Mouse (Mus musculus): ENCODE measurements at regions not wholly inside any gene's neighbourhood (a gene's known extent, or its start where the extent isn't known, plus 50 kb on each side); places are given as distances from the start of the nearest gene placed in this dataset.

GRCm38 (mm10) chr19:26973773-26974548 lies 88.3 kb downstream of the Gm815 start:
- Histone ChIP-seq H3K27me3 (ENCODE audit: insufficient read depth, low read length) (no peaks in the 10 kb centered on the region), H3K36me3 (ENCODE audit: insufficient read depth, low read length) (no peaks in the 10 kb centered on the region), H3K4me3 (replicated peaks; ENCODE audit: low read length) (no peak overlapping the region), H3K9me3 (ENCODE audit: low read length) (peaks cover 15% of the 10 kb centered on the region), H3K4me1 (replicated peaks; ENCODE audit: low read depth, low read length) (peaks cover 8% of the 10 kb centered on the region)
- TF ChIP-seq POU5F1 (IDR thresholded peaks at IDR 0.05; ENCODE audit: borderline replicate concordance, low read length) (no peak), NANOG (IDR thresholded peaks at IDR 0.05; ENCODE audit: borderline replicate concordance, low read length) (no peak), CTCF (conservative IDR thresholded peaks at IDR 0.05; ENCODE audit: low read length) (no peak)

GRCm38 (mm10) chr19:26974576-26975204 lies 89.0 kb downstream of the Gm815 start:
- no peak for TF ChIP-seq POU5F1 (IDR thresholded peaks at IDR 0.05; ENCODE audit: borderline replicate concordance, low read length)
- no peak for TF ChIP-seq NANOG (IDR thresholded peaks at IDR 0.05; ENCODE audit: borderline replicate concordance, low read length)
- no peak for TF ChIP-seq CTCF (conservative IDR thresholded peaks at IDR 0.05; ENCODE audit: low read length)
- no peak overlapping the region for H3K4me3 ChIP-seq (replicated peaks; ENCODE audit: low read length)
- peaks cover 15% of the 10 kb centered on the region for H3K9me3 ChIP-seq (ENCODE audit: low read length)
- no peaks in the 10 kb centered on the region for H3K27me3 ChIP-seq (ENCODE audit: insufficient read depth, low read length)
- no peaks in the 10 kb centered on the region for H3K36me3 ChIP-seq (ENCODE audit: insufficient read depth, low read length)
- H3K4me1 ChIP-seq (replicated peaks; ENCODE audit: low read depth, low read length), result peaks cover 8% of the 10 kb centered on the region

- TF ChIP-seq CTCF (conservative IDR thresholded peaks at IDR 0.05; ENCODE audit: low read length) (no peak), POU5F1 (IDR thresholded peaks at IDR 0.05; ENCODE audit: borderline replicate concordance, low read length) (no peak), NANOG (IDR thresholded peaks at IDR 0.05; ENCODE audit: borderline replicate concordance, low read length) (no peak)
Measured at GRCm38 (mm10) chr19:26976604-26977322, 91.1 kb downstream of the Gm815 start.

GRCm38 (mm10) chr19:26977887-26978639 lies 92.4 kb downstream of the Gm815 start:
- Histone ChIP-seq H3K36me3 (ENCODE audit: insufficient read depth, low read length) (no peaks in the 10 kb centered on the region), H3K4me3 (replicated peaks; ENCODE audit: low read length) (no peak overlapping the region), H3K27me3 (ENCODE audit: insufficient read depth, low read length) (no peaks in the 10 kb centered on the region), H3K4me1 (replicated peaks; ENCODE audit: low read depth, low read length) (peaks cover 8% of the 10 kb centered on the region), H3K9me3 (ENCODE audit: low read length) (no peaks in the 10 kb centered on the region; the same call in 1 of the 2 replicates)
- no peak for TF ChIP-seq NANOG (IDR thresholded peaks at IDR 0.05; ENCODE audit: borderline replicate concordance, low read length)
- TF ChIP-seq POU5F1 (IDR thresholded peaks at IDR 0.05; ENCODE audit: borderline replicate concordance, low read length), result no peak
- no peak for TF ChIP-seq CTCF (conservative IDR thresholded peaks at IDR 0.05; ENCODE audit: low read length)

More at GRCm38 (mm10) chr19:26976604-26977322, 91.1 kb downstream of the Gm815 start:
- no peaks in the 10 kb centered on the region for H3K36me3 ChIP-seq (ENCODE audit: insufficient read depth, low read length)
- no peak overlapping the region for H3K4me3 ChIP-seq (replicated peaks; ENCODE audit: low read length)
- H3K9me3 ChIP-seq (ENCODE audit: low read length), result peaks cover 4% of the 10 kb centered on the region; the same call in 1 of the 2 replicates
- H3K27me3 ChIP-seq (ENCODE audit: insufficient read depth, low read length), result no peaks in the 10 kb centered on the region
- H3K4me1 ChIP-seq (replicated peaks; ENCODE audit: low read depth, low read length), result peaks cover 8% of the 10 kb centered on the region

GRCm38 (mm10) chr19:26978640-26979007 lies 92.9 kb downstream of the Gm815 start:
- Histone ChIP-seq H3K27me3 (ENCODE audit: insufficient read depth, low read length) (no peaks in the 10 kb centered on the region), H3K9me3 (ENCODE audit: low read length) (no peaks in the 10 kb centered on the region; the same call in 1 of the 2 replicates), H3K36me3 (ENCODE audit: insufficient read depth, low read length) (no peaks in the 10 kb centered on the region), H3K4me1 (replicated peaks; ENCODE audit: low read depth, low read length) (peaks cover 8% of the 10 kb centered on the region), H3K4me3 (replicated peaks; ENCODE audit: low read length) (no peak overlapping the region)
- TF ChIP-seq NANOG (IDR thresholded peaks at IDR 0.05; ENCODE audit: borderline replicate concordance, low read length) (no peak), CTCF (conservative IDR thresholded peaks at IDR 0.05; ENCODE audit: low read length) (no peak), POU5F1 (IDR thresholded peaks at IDR 0.05; ENCODE audit: borderline replicate concordance, low read length) (no peak)

- Histone ChIP-seq H3K9me3 (ENCODE audit: low read length) (no peaks in the 10 kb centered on the region; the same call in 1 of the 2 replicates), H3K36me3 (ENCODE audit: insufficient read depth, low read length) (no peaks in the 10 kb centered on the region), H3K4me3 (replicated peaks; ENCODE audit: low read length) (no peak overlapping the region), H3K27me3 (ENCODE audit: insufficient read depth, low read length) (no peaks in the 10 kb centered on the region), H3K4me1 (replicated peaks; ENCODE audit: low read depth, low read length) (peaks cover 8% of the 10 kb centered on the region)
- TF ChIP-seq POU5F1 (IDR thresholded peaks at IDR 0.05; ENCODE audit: borderline replicate concordance, low read length), result no peak
- no peak for TF ChIP-seq NANOG (IDR thresholded peaks at IDR 0.05; ENCODE audit: borderline replicate concordance, low read length)
- no peak for TF ChIP-seq CTCF (conservative IDR thresholded peaks at IDR 0.05; ENCODE audit: low read length)
Measured at GRCm38 (mm10) chr19:26979322-26979721, 93.6 kb downstream of the Gm815 start.

GRCm38 (mm10) chr19:26986672-26987071 lies 101.0 kb downstream of the Gm815 start:
- H3K27me3 ChIP-seq (ENCODE audit: insufficient read depth, low read length), result no peaks in the 10 kb centered on the region
- TF ChIP-seq CTCF (conservative IDR thresholded peaks at IDR 0.05; ENCODE audit: low read length) (no peak), NANOG (IDR thresholded peaks at IDR 0.05; ENCODE audit: borderline replicate concordance, low read length) (no peak), POU5F1 (IDR thresholded peaks at IDR 0.05; ENCODE audit: borderline replicate concordance, low read length) (no peak)
- no peaks in the 10 kb centered on the region for H3K9me3 ChIP-seq (ENCODE audit: low read length)

More at GRCm38 (mm10) chr19:26986672-26987071, 101.0 kb downstream of the Gm815 start:
- no peak overlapping the region for H3K4me3 ChIP-seq (replicated peaks; ENCODE audit: low read length)
- no peaks in the 10 kb centered on the region for H3K4me1 ChIP-seq (replicated peaks; ENCODE audit: low read depth, low read length)
- H3K36me3 ChIP-seq (ENCODE audit: insufficient read depth, low read length), result no peaks in the 10 kb centered on the region

Measured in E14TG2a.4 (cell line).